Mouse (Mus musculus) MN1 (cell line): ENCODE measurements around the gene D330020A13Rik.
A peak's percentile ranks its signal among the peaks of the same experiment; 100 is the strongest.

ENCODE experiments used
- DNase-seq: peaks from one replicate; pipeline ENCODE4 v3.0.0-alpha.2; 2016; ENCODE audit warnings: low spot score

Gene D330020A13Rik

GRCm38 (mm10) chr6:120294056-120294784 lies at the start of gene D330020A13Rik, which contains the start of gene B4galnt3:
TSS of gene D330020A13Rik (plus strand) at chr6:120294364.
TSS of gene B4galnt3 (minus strand) at chr6:120294559.
- no peak for DNase-seq

- no peak for DNase-seq
These were observed 47.5 kb upstream of the D330020A13Rik start for GRCm38 (mm10) chr6:120246676-120247075.

GRCm38 (mm10) chr6:120249831-120250230 lies 44.3 kb upstream of the D330020A13Rik start:
- DNase-seq: no peak

- DNase-seq: no peak
These were observed 43.2 kb upstream of the D330020A13Rik start for GRCm38 (mm10) chr6:120251010-120251409.

GRCm38 (mm10) chr6:120252741-120253140 lies 41.4 kb upstream of the D330020A13Rik start:
- no peak for DNase-seq

GRCm38 (mm10) chr6:120254640-120255039 lies 39.5 kb upstream of the D330020A13Rik start:
- no peak for DNase-seq

- DNase-seq: no peak
These were observed 39.0 kb upstream of the D330020A13Rik start for GRCm38 (mm10) chr6:120255144-120255543.

GRCm38 (mm10) chr6:120255701-120256100 lies 38.5 kb upstream of the D330020A13Rik start:
- no peak for DNase-seq

- DNase-seq: no peak
These were observed 37.7 kb upstream of the D330020A13Rik start for GRCm38 (mm10) chr6:120256431-120256935.

- DNase-seq: no peak
These were observed 34.7 kb upstream of the D330020A13Rik start for GRCm38 (mm10) chr6:120259481-120259880.

GRCm38 (mm10) chr6:120262886-120263531 lies 31.2 kb upstream of the D330020A13Rik start:
- DNase-seq: no peak

GRCm38 (mm10) chr6:120263608-120264007 lies 30.6 kb upstream of the D330020A13Rik start:
- no peak for DNase-seq

- no peak for DNase-seq
These were observed 30.0 kb upstream of the D330020A13Rik start for GRCm38 (mm10) chr6:120264151-120264550.

GRCm38 (mm10) chr6:120274181-120274580 lies 20.0 kb upstream of the D330020A13Rik start:
- DNase-seq: no peak

GRCm38 (mm10) chr6:120274887-120275286 lies 19.3 kb upstream of the D330020A13Rik start:
- DNase-seq: no peak

GRCm38 (mm10) chr6:120275301-120275700 lies 18.9 kb upstream of the D330020A13Rik start:
- peak; percentile 10 for DNase-seq

- no peak for DNase-seq
These were observed 17.2 kb upstream of the D330020A13Rik start for GRCm38 (mm10) chr6:120276874-120277449.

GRCm38 (mm10) chr6:120287279-120287678 lies 6.9 kb upstream of the D330020A13Rik start:
- no peak for DNase-seq

GRCm38 (mm10) chr6:120288541-120288940 lies 5.6 kb upstream of the D330020A13Rik start:
- no peak for DNase-seq

- no peak for DNase-seq
These were observed 4.7 kb upstream of the D330020A13Rik start for GRCm38 (mm10) chr6:120289430-120289829.

- peak; percentile 40 for DNase-seq
These were observed 2.7 kb upstream of the D330020A13Rik start for GRCm38 (mm10) chr6:120291396-120292009.

GRCm38 (mm10) chr6:120294785-120295133 lies 595 bp downstream of the D330020A13Rik start:
- DNase-seq: no peak
